Mouse (Mus musculus) naive thymus-derived CD4-positive, alpha-beta T cell, adult 2 months (primary cell): ENCODE data around the gene Rgs19.

ENCODE experiments used
- DNase-seq: peaks from one replicate; pipeline ENCODE4 v3.0.0-alpha.2; 2011; ENCODE audit warnings: low read depth

The Rgs19 gene

DNA sequence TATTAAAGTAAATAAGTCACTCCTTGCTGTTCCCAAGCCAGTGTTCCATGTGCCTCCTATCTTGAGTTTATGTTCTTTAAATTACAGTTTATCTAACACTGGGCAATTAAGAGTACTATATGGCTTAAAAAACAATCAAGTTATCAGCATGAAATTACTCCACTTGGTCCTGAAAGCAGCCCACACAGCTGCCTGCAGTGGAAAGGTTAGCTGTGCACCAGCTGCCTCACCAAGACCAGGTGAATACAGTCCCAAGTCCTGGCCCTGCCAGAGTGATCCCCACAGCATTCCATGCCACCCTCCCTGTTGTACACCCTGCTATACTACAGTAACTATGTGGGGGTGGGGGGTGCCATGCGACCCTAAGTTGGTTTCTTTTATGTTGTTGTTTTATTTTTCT, 40.3 kb downstream of the Rgs19 start:
- no peak for DNase-seq

DNA sequence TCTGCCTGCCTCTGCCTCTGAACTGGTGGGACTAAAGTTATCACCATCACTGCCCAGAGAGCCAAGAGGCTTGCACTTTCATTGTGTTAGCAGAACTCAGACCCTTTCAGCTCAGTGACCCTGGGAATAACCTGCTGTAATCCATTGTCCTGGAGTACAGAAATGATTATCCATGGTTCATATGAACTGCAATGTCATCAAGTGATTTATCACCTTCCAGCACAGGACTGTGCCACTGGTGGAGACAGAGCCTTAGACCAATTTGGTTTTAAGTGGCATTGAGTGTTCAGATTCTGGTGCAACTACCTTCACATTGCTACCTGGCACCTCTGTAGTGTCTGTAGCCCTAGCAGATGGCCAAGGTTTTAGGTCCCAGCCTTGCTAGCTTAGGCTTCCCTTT, 40.7 kb downstream of the Rgs19 start:
- DNase-seq, result no peak

DNA sequence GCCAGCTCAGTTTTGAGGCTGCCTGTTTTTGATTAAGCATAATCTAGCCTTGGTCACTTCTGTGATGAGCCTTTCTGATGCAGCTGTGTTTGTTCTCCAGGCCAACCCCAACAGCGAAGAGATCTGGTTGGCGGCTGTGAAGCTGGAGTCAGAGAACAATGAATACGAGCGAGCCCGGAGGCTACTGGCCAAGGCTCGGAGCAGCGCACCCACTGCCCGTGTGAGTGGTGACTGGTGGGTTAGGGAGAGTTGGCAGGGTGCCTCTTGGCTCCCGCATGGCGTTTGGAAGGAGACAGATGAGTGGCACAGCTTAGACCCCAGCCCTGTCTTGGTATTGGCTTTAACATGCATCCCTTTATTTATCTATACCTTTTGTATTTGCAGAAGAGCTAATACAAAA, 44.9 kb downstream of the Rgs19 start:
- DNase-seq, result no peak

DNA sequence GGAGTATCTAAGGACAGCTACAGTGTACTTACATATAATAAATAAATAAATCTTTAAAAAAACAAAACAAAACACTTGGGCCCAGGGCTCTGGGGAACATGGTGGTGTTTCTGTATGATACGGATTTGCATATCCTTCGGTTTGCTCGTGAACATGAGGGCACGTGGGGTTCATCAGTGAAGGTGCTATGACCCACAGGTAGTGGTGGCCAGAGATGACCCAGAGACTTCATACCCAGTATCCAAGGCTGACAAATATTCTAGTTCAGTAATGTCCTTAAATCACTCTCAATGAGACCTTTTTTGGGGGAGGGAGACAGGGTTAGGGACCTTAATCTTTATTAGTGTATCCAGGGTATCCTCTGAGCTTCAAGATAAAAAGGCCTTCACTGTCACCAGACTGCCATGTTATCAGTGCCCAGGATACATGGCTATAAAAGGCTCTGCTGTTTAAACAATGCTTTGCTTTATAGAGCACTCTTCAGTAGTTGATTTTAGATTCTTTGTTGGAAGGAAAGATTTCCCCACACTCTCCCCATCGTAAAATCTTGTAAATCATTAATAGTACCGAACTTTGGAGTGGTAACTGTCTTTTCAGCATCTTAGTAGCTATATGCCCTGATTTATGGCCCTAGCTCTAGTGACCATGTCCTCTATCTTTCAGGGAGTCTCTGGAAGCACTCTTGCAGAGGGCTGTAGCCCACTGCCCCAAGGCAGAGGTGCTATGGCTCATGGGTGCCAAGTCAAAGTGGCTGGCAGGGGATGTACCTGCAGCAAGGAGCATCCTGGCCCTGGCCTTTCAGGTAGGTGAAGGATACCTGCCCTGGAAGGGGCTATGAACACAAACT, 46.9 kb downstream of the Rgs19 start:
- no peak for DNase-seq

DNA sequence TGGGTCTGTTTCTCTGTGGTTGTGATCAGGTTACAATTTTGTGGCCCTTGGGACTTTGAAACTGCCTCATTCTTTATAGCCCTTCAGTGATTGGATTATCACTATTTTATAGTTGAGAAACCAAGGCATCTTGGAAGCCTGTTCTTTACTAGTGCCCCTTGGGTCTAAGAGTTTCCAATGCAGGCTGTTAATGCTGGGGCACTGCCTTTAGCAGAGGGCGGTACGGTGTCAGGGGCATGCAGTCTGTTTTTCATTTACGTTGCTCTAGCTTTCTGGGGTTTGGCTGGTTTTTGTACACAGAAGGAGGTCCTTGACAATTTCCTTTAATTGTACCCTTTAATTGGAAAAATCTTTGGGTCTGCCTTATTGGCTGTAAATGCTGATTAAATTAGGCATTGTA, 48.1 kb downstream of the Rgs19 start:
- DNase-seq, result no peak

DNA sequence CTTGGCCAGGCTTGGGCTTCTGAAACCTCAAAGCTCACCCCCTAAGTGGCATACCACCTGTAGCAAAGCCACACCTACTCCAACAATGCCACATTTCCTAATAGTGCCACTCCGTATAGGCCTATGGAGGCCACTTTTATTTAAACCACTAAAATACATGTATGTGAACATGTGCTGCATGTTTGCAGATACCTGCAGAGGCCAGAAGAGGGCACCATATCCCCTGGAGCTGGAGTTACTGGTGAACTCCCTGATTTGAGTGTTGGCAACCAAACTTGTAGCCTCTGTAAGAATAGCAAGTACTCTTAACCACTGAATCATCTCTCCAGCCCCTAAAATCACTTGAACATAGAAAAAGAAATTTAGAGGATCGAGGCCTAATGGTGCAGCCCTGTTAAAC, 49.4 kb downstream of the Rgs19 start:
- peak; percentile 68 for DNase-seq
